Mouse (Mus musculus): ENCODE measurements around the gene Gemin6. TPM values are rescaled to one million over a fixed set of nuclear protein-coding genes. Genes with fewer than 3 reads are reported as not detected.

The Gemin6 gene
- 6.0 TPM for polyA plus RNA-seq (2017; shearing (Covaris generic))

GRCm38 (mm10) chr17:80224326-80225116 is at the start of gene Gemin6:
Gemin6 (plus strand) TSS chr17:80224441.

GRCm38 (mm10) chr17:80206671-80207581 is 17.3 kb upstream of the Gemin6 start, which contains the start of the genes Srsf7 and Ttc39d:
Srsf7 (minus strand) TSS chr17:80207307.
Ttc39d (plus strand) TSS chr17:80207460.

Other genes starting within 250 kb of the Gemin6 start
- gene Hnrnpll, start 162.1 kb upstream of the Gemin6 start, polyA plus RNA-seq (2017; shearing (Covaris generic)): 46.8 TPM
- gene Galm, start 97.0 kb upstream of the Gemin6 start, polyA plus RNA-seq (2017; shearing (Covaris generic)): 15.4 TPM
- 788 TPM for gene Srsf7, start 17.1 kb upstream of the Gemin6 start, polyA plus RNA-seq (2017; shearing (Covaris generic))
- gene Ttc39d, start 17.0 kb upstream of the Gemin6 start, polyA plus RNA-seq (2017; shearing (Covaris generic)): not detected
- 3.7 TPM for gene Morn2, start 65.8 kb downstream of the Gemin6 start, polyA plus RNA-seq (2017; shearing (Covaris generic))
- 20.0 TPM for gene Dhx57, start 66.0 kb downstream of the Gemin6 start, polyA plus RNA-seq (2017; shearing (Covaris generic))
- not detected for gene Arhgef33, start 83.0 kb downstream of the Gemin6 start, polyA plus RNA-seq (2017; shearing (Covaris generic))
- gene Gm10190, start 149.1 kb downstream of the Gemin6 start, polyA plus RNA-seq (2017; shearing (Covaris generic)): not detected

Data from effector memory CD4-positive, alpha-beta T cell, adult 7 months (primary cell).